Mouse (Mus musculus) ES-Bruce4 (cell line): ENCODE data around the gene Taar6. TPM values are rescaled to one million over a fixed set of nuclear protein-coding genes. Genes with fewer than 3 reads are reported as not detected.

Experiments used
- H3K27ac ChIP-seq: 2 replicates; pipeline ENCODE4 v1.5.1; 2012; ENCODE audit warnings: low read length, inconsistent platforms; ENCODE audit not compliant: insufficient read depth
- H3K27me3 ChIP-seq: 2 replicates; pipeline ENCODE4 v1.6.1; 2012; ENCODE audit warnings: mild to moderate bottlenecking, low read length, inconsistent platforms; ENCODE audit not compliant: control insufficient read depth, poor library complexity, insufficient read depth, severe bottlenecking
- H3K36me3 ChIP-seq: 2 replicates; pipeline ENCODE4 v1.6.1; 2012; ENCODE audit warnings: inconsistent platforms, mild to moderate bottlenecking, low read length, moderate library complexity; ENCODE audit not compliant: control insufficient read depth, poor library complexity, insufficient read depth, severe bottlenecking
- H3K4me1 ChIP-seq: one replicate; pipeline ENCODE4 v1.8.1; 2011; ENCODE audit warnings: low read length; ENCODE audit not compliant: control insufficient read depth, insufficient read depth
- H3K4me3 ChIP-seq: 2 replicates; pipeline ENCODE4 v1.5.1; 2011; ENCODE audit warnings: low read depth, mild to moderate bottlenecking, low read length
- H3K9ac ChIP-seq: 2 replicates; pipeline ENCODE4 v1.6.1; 2012; ENCODE audit warnings: low read depth, mild to moderate bottlenecking, inconsistent platforms; ENCODE audit not compliant: poor library complexity, severe bottlenecking
- H3K9me3 ChIP-seq: replicated peaks from 2 replicates; pipeline ENCODE4 v1.6.1; 2012; ENCODE audit warnings: mild to moderate bottlenecking, low read length, inconsistent platforms; ENCODE audit not compliant: control insufficient read depth, poor library complexity, insufficient read depth, severe bottlenecking
- CTCF ChIP-seq: IDR thresholded peaks from one replicate; pipeline ENCODE4 v1.8.1; 2011; ENCODE audit warnings: low read depth, low read length
- EP300 ChIP-seq: IDR thresholded peaks from 2 replicates; pipeline ENCODE4 v1.6.1; 2011; ENCODE audit warnings: low read depth, low read length; ENCODE audit not compliant: insufficient read depth
- POLR2A ChIP-seq: IDR thresholded peaks from one replicate; pipeline ENCODE4 v1.8.1; 2011; ENCODE audit warnings: low read length; ENCODE audit not compliant: insufficient read depth
- polyA plus RNA-seq: library from polyadenylated mRNA; stranded (reverse); fragments of >200 nt; gene quantifications from 2 replicates; pipeline ENCODE4 v1.2.4, GENCODE M21; 2011; ENCODE audit warnings: low read depth; ENCODE audit not compliant: missing spikeins, insufficient read depth, insufficient read length

The Taar6 gene
- polyA plus RNA-seq, 1 experiment = not detected

- Histone ChIP-seq H3K9ac (no peak within 1 kb of the TSS), H3K27ac (no peak within 1 kb of the TSS), H3K4me1 (no peaks in the 10 kb centered on the region), H3K9me3 (no peaks in the 10 kb centered on the region), H3K36me3 (no peaks in the 10 kb centered on the region), H3K27me3 (no peaks in the 10 kb centered on the region), H3K4me3 (no peak within 1 kb of the TSS)
- TF ChIP-seq POLR2A = no peak
- TF ChIP-seq EP300 = no peak
- no peak for TF ChIP-seq CTCF
Measured at GRCm38 (mm10) chr10:23970656-23971165, 14.7 kb downstream of the Taar6 start, which contains the start of gene Taar5. TSS of gene Taar5 (plus strand) at chr10:23970706.

- Histone ChIP-seq H3K4me1 (no peaks in the 10 kb centered on the region), H3K27ac (no peak overlapping the region), H3K27me3 (no peaks in the 10 kb centered on the region), H3K4me3 (no peak overlapping the region), H3K9ac (no peak overlapping the region), H3K36me3 (no peaks in the 10 kb centered on the region), H3K9me3 (no peaks in the 10 kb centered on the region)
- TF ChIP-seq EP300 = no peak
Measured at GRCm38 (mm10) chr10:23964921-23965610, 20.4 kb downstream of the Taar6 start.

- no peak overlapping the region for H3K9ac ChIP-seq
- no peaks in the 10 kb centered on the region for H3K27me3 ChIP-seq
- TF ChIP-seq EP300 (no peak), CTCF (no peak), POLR2A (no peak)
- H3K36me3 ChIP-seq = no peaks in the 10 kb centered on the region
- H3K4me1 ChIP-seq = no peaks in the 10 kb centered on the region
- H3K27ac ChIP-seq = no peak overlapping the region
- H3K4me3 ChIP-seq = no peak overlapping the region
- no peaks in the 10 kb centered on the region for H3K9me3 ChIP-seq
Measured at GRCm38 (mm10) chr10:23963444-23963843, 22.0 kb downstream of the Taar6 start.

- H3K36me3 ChIP-seq = no peaks in the 10 kb centered on the region
- no peak for TF ChIP-seq POLR2A
- no peak for TF ChIP-seq EP300
- TF ChIP-seq CTCF = no peak
- no peaks in the 10 kb centered on the region for H3K9me3 ChIP-seq
- H3K27ac ChIP-seq = no peak within 1 kb of the TSS
- no peaks in the 10 kb centered on the region for H3K27me3 ChIP-seq
- no peaks in the 10 kb centered on the region for H3K4me1 ChIP-seq
- no peak within 1 kb of the TSS for H3K9ac ChIP-seq
- no peak within 1 kb of the TSS for H3K4me3 ChIP-seq
Measured at GRCm38 (mm10) chr10:23960444-23960915, 25.0 kb downstream of the Taar6 start, which contains the start of gene Taar4. TSS of gene Taar4 (plus strand) at chr10:23960494.

- Histone ChIP-seq H3K9ac (no peak overlapping the region), H3K27me3 (no peaks in the 10 kb centered on the region), H3K27ac (no peak overlapping the region), H3K36me3 (no peaks in the 10 kb centered on the region), H3K4me3 (no peak overlapping the region), H3K4me1 (no peaks in the 10 kb centered on the region), H3K9me3 (no peaks in the 10 kb centered on the region)
- TF ChIP-seq POLR2A (no peak), EP300 (no peak), CTCF (no peak)
Measured at GRCm38 (mm10) chr10:23959071-23959470, 26.4 kb downstream of the Taar6 start.

GRCm38 (mm10) chr10:23951714-23952113 is 33.7 kb downstream of the Taar6 start:
- H3K36me3 ChIP-seq = no peaks in the 10 kb centered on the region
- no peaks in the 10 kb centered on the region for H3K4me1 ChIP-seq
- no peak overlapping the region for H3K27ac ChIP-seq
- H3K9ac ChIP-seq = no peak overlapping the region
- H3K27me3 ChIP-seq = no peaks in the 10 kb centered on the region
- H3K9me3 ChIP-seq = no peaks in the 10 kb centered on the region
- TF ChIP-seq POLR2A (no peak), EP300 (no peak), CTCF (no peak)
- no peak overlapping the region for H3K4me3 ChIP-seq
